Mouse (Mus musculus) Patski (cell line): Measurements from ENCODE around the gene Glrx5. TPM values are rescaled to one million over a fixed set of nuclear protein-coding genes. Genes with fewer than 3 reads are reported as not detected.

Experiments used
- ATAC-seq: fragments of 100-300 bp; one replicate; pipeline ENCODE4 v1.8.0; 2021
- CTCF ChIA-PET: fragments of 350-600 bp; sonication (Branson Sonifier 250); formaldehyde crosslinking; loops from one replicate; lab custom pipeline; 2022; ENCODE audit warnings: inconsistent platforms; lab: Charles Lee
- POLR2A ChIA-PET: fragments of 350-600 bp; sonication (Branson Sonifier 250); formaldehyde crosslinking; loops from one replicate; lab custom pipeline; 2022; ENCODE audit warnings: antibody characterized with exemption, inconsistent platforms; lab: Charles Lee
- DNase-seq: peaks from one replicate; pipeline ENCODE4 v3.0.0-alpha.2; 2011; ENCODE audit warnings: low read depth, low spot score
- H3K27me3 ChIP-seq: fragments of 371-371 bp; one replicate; pipeline ENCODE4 v1.5.1; 2021
- CTCF ChIP-seq: fragments of 100-300 bp; IDR thresholded peaks from one replicate; pipeline ENCODE4 v1.5.1; 2021
- in situ Hi-C: fragments of 300-500 bp; cut with MboI; formaldehyde crosslinking; loops from 3 replicates; pipeline ENCODE4 v1.11.1; 2018; ENCODE audit warnings: low pct_unique_long_range_greater_than_20kb, mixed read lengths
- polyA plus RNA-seq: library from polyadenylated mRNA; unstranded; gene quantifications from one replicate; pipeline ENCODE4 v1.2.3, GENCODE M21; 2021

Gene Glrx5
- polyA plus RNA-seq, 1 experiment from 2014 or later = 88.8 TPM

- DNase-seq (no peak), ATAC-seq (no peak)
- POLR2A ChIA-PET = no interaction called here
- no peaks in the 10 kb centered on the region for H3K27me3 ChIP-seq
- CTCF ChIA-PET = interaction anchor here (0.7 to 1.6 kb wide), 2 partner anchors 56 to 72 kb away, joined by 3 to 25 read pairs; no protein-coding TSS in a partner anchor
- no peak for TF ChIP-seq CTCF
- in situ Hi-C loops = loop anchor here (5.0 to 25.0 kb wide), 2 partner anchors 73 to 588 kb away; no protein-coding TSS in a partner anchor
Measured at GRCm38 (mm10) chr12:105025271-105025946, 7.1 kb upstream of the Glrx5 start.

- TF ChIP-seq CTCF = no peak
- H3K27me3 ChIP-seq = no peaks in the 10 kb centered on the region
- in situ Hi-C loops = loop anchor here (5.0 to 25.0 kb wide), 2 partner anchors 74 to 589 kb away; no protein-coding TSS in a partner anchor
- no peak for DNase-seq
- ChIA-PET POLR2A (interaction anchor here (0.6 kb wide), 3 partner anchors 25 to 226 kb away, joined by 3 read pairs; no protein-coding TSS in a partner anchor), CTCF (interaction anchor here (0.7 to 1.6 kb wide), 2 partner anchors 56 to 72 kb away, joined by 3 to 25 read pairs; no protein-coding TSS in a partner anchor)
- peak; percentile 10 for ATAC-seq
Measured at GRCm38 (mm10) chr12:105025947-105026586, 6.4 kb upstream of the Glrx5 start.

- CTCF ChIA-PET = interaction anchor here (1.2 to 6.8 kb wide), 6 partner anchors 10 to 74 kb away, joined by 3 to 34 read pairs (median 4); no protein-coding TSS in a partner anchor
- H3K27me3 ChIP-seq = no peaks in the 10 kb centered on the region
- POLR2A ChIA-PET = interaction anchor here (0.5 kb wide), 1 partner anchor 73 kb away, joined by 7 read pairs; no protein-coding TSS in a partner anchor
- DNase-seq = no peak
- no peak for ATAC-seq
- in situ Hi-C loops = loop anchor here (5.0 to 25.0 kb wide), 2 partner anchors 75 to 590 kb away; no protein-coding TSS in a partner anchor
- TF ChIP-seq CTCF = no peak
Measured at GRCm38 (mm10) chr12:105027323-105027991, 5.0 kb upstream of the Glrx5 start.

- no peak for TF ChIP-seq CTCF
- ChIA-PET POLR2A (interaction anchor here (0.7 kb wide), 2 partner anchors 13 to 30 kb away, joined by 3 to 5 read pairs; no protein-coding TSS in a partner anchor), CTCF (interaction anchor here (1.4 to 6.8 kb wide), 3 partner anchors 73 to 90 kb away, joined by 4 to 34 read pairs (median 4); no protein-coding TSS in a partner anchor)
- in situ Hi-C loops = loop anchor here (5.0 to 25.0 kb wide), 2 partner anchors 78 to 593 kb away; no protein-coding TSS in a partner anchor
- ATAC-seq (no peak), DNase-seq (no peak)
- no peaks in the 10 kb centered on the region for H3K27me3 ChIP-seq
Measured at GRCm38 (mm10) chr12:105029890-105030289, 2.6 kb upstream of the Glrx5 start.

- DNase-seq = no peak
- in situ Hi-C loops = loop anchor here (25.0 kb wide), 1 partner anchor 594 kb away; no protein-coding TSS in a partner anchor
- TF ChIP-seq CTCF = no peak
- CTCF ChIA-PET = interaction anchor here (1.4 to 6.8 kb wide), 2 partner anchors 78 to 92 kb away, joined by 4 to 34 read pairs; no protein-coding TSS in a partner anchor
- POLR2A ChIA-PET = interaction anchor here (0.7 kb wide), 1 partner anchor 1351 kb away, joined by 6 read pairs; no protein-coding TSS in a partner anchor
- no peaks in the 10 kb centered on the region for H3K27me3 ChIP-seq
- no peak for ATAC-seq
Measured at GRCm38 (mm10) chr12:105031081-105032058, 1.1 kb upstream of the Glrx5 start.

GRCm38 (mm10) chr12:105032832-105033775 lies 616 bp downstream of the Glrx5 start:
- in situ Hi-C loops = loop anchor here (25.0 kb wide), 1 partner anchor 596 kb away; no protein-coding TSS in a partner anchor
- POLR2A ChIA-PET = interaction anchor here (0.6 to 1.2 kb wide), 2 partner anchors 9 to 10 kb away, joined by 3 read pairs; no protein-coding TSS in a partner anchor
- ATAC-seq (peak; percentile 13), DNase-seq (no peak)
- H3K27me3 ChIP-seq = no peaks in the 10 kb centered on the region
- no peak for TF ChIP-seq CTCF
- CTCF ChIA-PET = interaction anchor here (6.8 kb wide), 1 partner anchor 79 kb away, joined by 34 read pairs; no protein-coding TSS in a partner anchor

- POLR2A ChIA-PET = no interaction called here
- no peak for ATAC-seq
- no peak for TF ChIP-seq CTCF
- in situ Hi-C loops = loop anchor here (25.0 kb wide), 1 partner anchor 597 kb away; no protein-coding TSS in a partner anchor
- no peak for DNase-seq
- no peaks in the 10 kb centered on the region for H3K27me3 ChIP-seq
- CTCF ChIA-PET = no interaction called here
Measured at GRCm38 (mm10) chr12:105034130-105034769, 1.8 kb downstream of the Glrx5 start.
